Mouse (Mus musculus) intestine, embryonic 14.5 days (tissue): Measurements from ENCODE around the gene Olfr463. TPM values are rescaled to one million over a fixed set of nuclear protein-coding genes. Genes with fewer than 3 reads are reported as not detected.
"Not testable (repeated sequence)": the region's sequence is repeated elsewhere in the genome, so short reads cannot be mapped to it uniquely, and the experiment has no call there.

Source experiments
- ATAC-seq: fragments of 200-750 bp; cut with Nextera tagmentation; replicated peaks from 2 replicates; pipeline ENCODE4 v1.8.0; 2017; ENCODE audit warnings: low read depth, moderate number of reproducible peaks, moderate TSS enrichment, moderate library complexity; ENCODE audit not compliant: low FRiP score, low TSS enrichment
- DNase-seq: peaks from one replicate; pipeline ENCODE4 v3.0.0-alpha.2; 2018; ENCODE audit warnings: low spot score
- H3K27ac ChIP-seq: fragments of 300-500 bp; sonication (generic); 2 replicates; pipeline ENCODE4 v1.5.1; 2014; ENCODE audit warnings: low read depth, mild to moderate bottlenecking, control low read depth
- H3K27me3 ChIP-seq: fragments of 300-500 bp; sonication (generic); replicated peaks from 2 replicates; pipeline ENCODE4 v1.6.1; 2014; ENCODE audit warnings: low read length, control low read depth; ENCODE audit not compliant: control insufficient read depth, insufficient read depth
- H3K36me3 ChIP-seq: fragments of 300-500 bp; sonication (generic); 2 replicates; pipeline ENCODE4 v1.6.1; 2014; ENCODE audit warnings: low read length, control low read depth; ENCODE audit not compliant: control insufficient read depth, insufficient read depth
- H3K4me1 ChIP-seq: fragments of 300-500 bp; sonication (generic); replicated peaks from 2 replicates; pipeline ENCODE4 v1.6.1; 2014; ENCODE audit warnings: low read length, control low read depth, mixed read lengths; ENCODE audit not compliant: control insufficient read depth, insufficient read depth
- H3K4me2 ChIP-seq: fragments of 300-500 bp; sonication (generic); 2 replicates; pipeline ENCODE4 v1.6.1; 2014; ENCODE audit warnings: low read length
- H3K4me3 ChIP-seq: fragments of 300-500 bp; sonication (generic); 2 replicates; pipeline ENCODE4 v1.5.1; 2014; ENCODE audit warnings: low read depth, low read length, control low read depth, mixed read lengths
- H3K9ac ChIP-seq: fragments of 300-500 bp; sonication (generic); 2 replicates; pipeline ENCODE4 v1.6.1; 2014; ENCODE audit warnings: mild to moderate bottlenecking, low read length
- H3K9me3 ChIP-seq: fragments of 300-500 bp; sonication (generic); 2 replicates; pipeline ENCODE4 v1.6.1; 2016; ENCODE audit warnings: low read length, control low read depth; ENCODE audit not compliant: control insufficient read depth
- WGBS: fragments of 180-500 bp; shearing (Covaris S2); extraction: QIAGEN DNeasy Blood & Tissue Kit; methylation state at CpG from one replicate; pipeline ENCODE4 v1.1.7; 2014; 5-methylcytosine and 5-hydroxymethylcytosine counted together
- polyA plus RNA-seq: library from polyadenylated mRNA; unstranded; fragments of >200 nt; fragmentation: Nextera tagmentation; extraction: Ambion mirVana; gene quantifications from 2 replicates; pipeline ENCODE4 v1.2.1, GENCODE M21; 2014

The Olfr463 gene
- polyA plus RNA-seq, 1 experiment from 2014 or later = not detected

DNA sequence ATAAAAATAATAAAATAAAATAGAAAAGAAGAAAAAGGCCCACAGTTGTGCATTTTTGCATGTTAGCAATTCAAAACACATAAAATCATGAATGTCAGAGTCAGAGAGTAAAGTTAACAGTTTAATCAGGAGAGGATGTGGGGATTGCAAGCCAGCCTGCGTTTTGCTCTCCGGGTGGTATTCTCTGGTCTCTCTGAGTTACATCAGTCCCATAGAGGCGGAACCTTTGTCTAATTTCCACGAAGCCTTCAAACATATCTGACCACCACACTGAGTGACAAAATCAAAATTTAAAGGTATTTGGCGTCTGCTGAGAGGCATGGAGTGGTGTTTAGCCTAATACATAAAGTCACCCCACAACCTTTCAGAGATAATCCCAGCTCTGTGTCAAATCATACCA lies 12.3 kb downstream of the Olfr463 start:
- Histone ChIP-seq H3K36me3 (no peaks in the 10 kb centered on the region), H3K27me3 (no peaks in the 10 kb centered on the region), H3K9ac (no peak overlapping the region), H3K4me1 (no peaks in the 10 kb centered on the region), H3K9me3 (no peaks in the 10 kb centered on the region), H3K4me3 (no peak overlapping the region), H3K4me2 (no peak overlapping the region), H3K27ac (no peak overlapping the region)
- no peak for ATAC-seq
- DNase-seq = no peak
- WGBS = 74% methylated on average over 5 of the region's 5 CpGs

DNA sequence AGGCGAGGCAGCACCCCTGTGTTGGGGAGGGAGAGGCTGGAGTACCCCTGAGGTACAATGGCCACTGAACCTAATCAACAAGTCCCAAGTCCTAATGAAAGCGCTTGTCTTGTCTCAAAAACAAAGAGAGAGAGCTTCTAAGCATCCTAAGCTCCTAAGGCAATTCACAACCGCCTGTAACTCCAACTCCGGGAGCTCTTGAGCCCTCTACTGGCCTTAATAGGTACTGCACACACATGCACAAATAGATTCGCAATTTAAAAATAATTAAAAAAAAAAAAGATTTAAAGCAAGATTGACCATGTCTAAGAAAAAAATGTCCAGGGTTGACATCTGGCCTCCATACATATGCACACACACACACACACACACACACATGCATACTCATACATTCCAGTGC lies 13.7 kb downstream of the Olfr463 start:
- ATAC-seq = no peak
- H3K27me3 ChIP-seq = no peaks in the 10 kb centered on the region
- H3K4me2 ChIP-seq = no peak overlapping the region
- 44% methylated on average over 5 of the region's 5 CpGs for WGBS
- H3K4me1 ChIP-seq = no peaks in the 10 kb centered on the region
- DNase-seq = no peak
- H3K27ac ChIP-seq = no peak overlapping the region
- H3K9me3 ChIP-seq = no peaks in the 10 kb centered on the region
- no peak overlapping the region for H3K9ac ChIP-seq
- no peak overlapping the region for H3K4me3 ChIP-seq
- no peaks in the 10 kb centered on the region for H3K36me3 ChIP-seq

DNA sequence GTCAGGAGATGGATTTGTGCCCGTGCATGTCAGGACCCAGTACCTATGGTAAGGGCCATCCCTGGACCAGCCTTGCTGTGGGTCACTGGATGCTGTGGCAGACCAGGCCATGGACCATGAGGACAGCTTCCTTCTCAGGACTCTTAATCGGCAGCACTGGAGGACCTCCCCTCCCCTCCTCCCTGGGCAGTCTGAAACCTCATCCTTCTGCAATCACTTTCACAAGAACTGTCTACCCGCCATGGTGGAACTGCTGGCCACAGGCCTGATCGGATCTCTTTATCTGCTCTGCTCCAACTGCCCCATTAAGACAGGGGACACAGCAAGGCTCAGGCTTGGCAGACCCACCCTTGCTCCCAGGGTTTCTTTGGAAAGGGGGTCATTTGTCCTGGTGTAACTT lies 15.5 kb downstream of the Olfr463 start:
- Histone ChIP-seq H3K36me3 (no peaks in the 10 kb centered on the region), H3K4me3 (no peak overlapping the region), H3K27me3 (no peaks in the 10 kb centered on the region), H3K27ac (no peak overlapping the region), H3K4me2 (no peak overlapping the region), H3K4me1 (no peaks in the 10 kb centered on the region), H3K9me3 (no peaks in the 10 kb centered on the region), H3K9ac (no peak overlapping the region)
- DNase-seq (no peak), ATAC-seq (no peak)
- 72% methylated on average over 4 of the region's 4 CpGs for WGBS

DNA sequence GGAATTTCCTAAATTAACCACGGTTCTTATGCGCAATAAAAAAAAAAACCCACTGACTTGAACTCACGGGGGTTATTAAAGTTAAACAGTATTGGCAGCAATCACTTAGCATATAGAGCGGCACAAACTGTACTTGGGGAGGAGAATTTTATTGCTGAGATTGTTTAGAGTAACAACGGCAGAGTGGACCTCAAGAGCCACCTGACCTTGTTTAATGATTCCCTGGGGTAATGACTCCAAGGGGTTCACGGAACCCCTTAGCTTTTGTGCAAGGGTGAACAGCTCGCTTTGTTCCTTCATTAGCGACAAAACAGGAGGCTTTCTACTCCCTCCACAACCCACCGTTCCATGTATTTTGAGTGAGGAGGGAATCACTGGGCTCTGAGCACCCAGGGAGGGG lies 17.4 kb downstream of the Olfr463 start:
- WGBS = 51% methylated on average over 9 of the region's 9 CpGs
- Histone ChIP-seq H3K27ac (no peak overlapping the region), H3K4me1 (no peaks in the 10 kb centered on the region), H3K4me3 (no peak overlapping the region), H3K9ac (no peak overlapping the region), H3K27me3 (no peaks in the 10 kb centered on the region), H3K36me3 (no peaks in the 10 kb centered on the region), H3K4me2 (no peak overlapping the region), H3K9me3 (no peaks in the 10 kb centered on the region)
- ATAC-seq (no peak), DNase-seq (no peak)

DNA sequence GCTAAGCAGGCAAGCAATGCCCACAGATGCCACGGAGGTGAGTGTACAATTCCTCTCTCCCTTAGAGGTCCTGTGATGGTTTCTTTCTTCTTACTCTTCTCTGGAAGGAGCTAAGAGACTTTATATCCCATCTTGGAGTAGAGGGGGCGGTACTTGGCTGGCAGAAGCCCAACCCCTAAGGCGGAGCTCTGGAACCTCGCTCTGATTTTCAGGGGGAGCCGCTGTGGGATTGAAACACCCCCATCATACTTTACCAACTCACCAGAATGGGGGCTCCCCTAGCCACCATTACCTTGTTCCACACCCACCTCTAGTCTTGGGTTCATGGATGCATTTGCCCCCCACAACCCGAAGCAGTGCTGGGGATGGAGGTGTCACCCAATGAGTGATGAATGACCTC lies 21.8 kb downstream of the Olfr463 start, which contains the start of gene Epx:
TSS of gene Epx (minus strand) at position 101 of the 400 bp plus-strand sequence.
- 73% methylated on average over 6 of the region's 6 CpGs for WGBS
- DNase-seq (no peak), ATAC-seq (no peak)
- Histone ChIP-seq H3K4me3 (no peak within 1 kb of the TSS), H3K9ac (no peak within 1 kb of the TSS), H3K27me3 (no peaks in the 10 kb centered on the region), H3K4me1 (no peaks in the 10 kb centered on the region), H3K4me2 (no peak within 1 kb of the TSS), H3K27ac (no peak within 1 kb of the TSS), H3K9me3 (no peaks in the 10 kb centered on the region), H3K36me3 (no peaks in the 10 kb centered on the region)

DNA sequence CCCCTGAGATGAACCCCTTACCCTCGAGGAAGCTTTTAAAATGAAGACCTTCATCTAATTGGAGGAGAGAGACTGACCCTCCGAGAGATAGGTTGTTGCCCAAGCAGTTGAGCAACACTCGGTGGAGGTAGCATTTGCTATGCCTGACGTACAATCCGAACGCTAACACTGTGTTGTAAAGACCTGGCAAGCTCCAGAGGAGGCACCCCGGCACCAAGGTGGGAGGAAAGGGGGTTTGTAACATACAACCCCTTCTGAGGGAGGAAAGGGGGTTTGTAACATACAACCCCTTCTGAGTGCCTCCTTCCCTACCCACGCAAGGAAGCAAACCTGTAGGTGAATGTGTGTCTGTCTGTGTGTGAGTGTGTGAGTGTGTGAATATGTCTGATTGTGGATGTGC lies 25.4 kb downstream of the Olfr463 start:
- ATAC-seq = no peak
- no peaks in the 10 kb centered on the region for H3K27me3 ChIP-seq
- no peak overlapping the region for H3K27ac ChIP-seq
- no peaks in the 10 kb centered on the region for H3K4me1 ChIP-seq
- no peak overlapping the region for H3K4me2 ChIP-seq
- DNase-seq = no peak
- H3K9ac ChIP-seq = no peak overlapping the region
- H3K9me3 ChIP-seq = no peaks in the 10 kb centered on the region
- no peaks in the 10 kb centered on the region for H3K36me3 ChIP-seq
- 36% methylated on average over 8 of the region's 8 CpGs for WGBS
- H3K4me3 ChIP-seq = no peak overlapping the region

DNA sequence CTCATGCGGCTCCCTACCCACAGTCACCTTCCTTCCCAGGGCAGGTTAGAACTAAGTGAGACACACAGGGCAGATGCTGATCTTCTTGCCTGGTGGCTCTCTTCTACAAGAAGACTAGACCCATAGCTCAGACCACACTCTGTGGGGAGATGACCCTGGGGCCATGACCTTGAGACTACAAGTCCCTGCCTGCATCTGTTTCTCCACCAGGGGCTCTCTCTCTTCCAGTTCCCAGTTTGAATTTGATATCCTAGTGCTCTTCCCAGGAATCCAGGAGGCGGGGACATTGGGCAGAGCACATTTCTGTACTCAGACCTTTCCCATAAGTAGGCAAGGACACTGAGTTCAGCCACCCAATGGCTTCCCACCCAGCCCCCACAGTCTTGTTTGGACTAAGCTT lies 27.1 kb downstream of the Olfr463 start:
- H3K9me3 ChIP-seq = no peaks in the 10 kb centered on the region
- H3K27ac ChIP-seq = no peak overlapping the region
- DNase-seq = no peak
- no peak overlapping the region for H3K9ac ChIP-seq
- no peak for ATAC-seq
- 73% methylated on average over 2 of the region's 2 CpGs for WGBS
- H3K36me3 ChIP-seq = no peaks in the 10 kb centered on the region
- no peak overlapping the region for H3K4me3 ChIP-seq
- no peaks in the 10 kb centered on the region for H3K4me1 ChIP-seq
- H3K4me2 ChIP-seq = no peak overlapping the region
- H3K27me3 ChIP-seq = no peaks in the 10 kb centered on the region

DNA sequence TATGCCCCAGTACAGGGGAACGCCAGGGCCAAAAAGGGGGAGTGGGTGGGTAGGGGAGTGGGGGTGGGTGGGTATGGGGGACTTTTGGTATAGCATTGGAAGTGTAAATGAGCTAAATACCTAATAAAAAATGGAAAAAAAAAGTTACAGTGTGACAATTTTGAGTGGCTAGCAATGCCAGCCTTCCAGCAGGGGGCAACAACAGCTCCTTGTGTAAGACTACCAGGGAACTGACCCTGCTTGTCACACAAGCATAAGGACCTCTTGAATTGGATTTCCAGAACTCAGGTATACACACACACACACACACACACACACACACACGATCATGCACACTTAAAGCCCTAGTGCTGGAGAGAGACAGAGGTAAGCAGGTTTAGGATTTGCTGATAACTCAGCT lies 30.3 kb downstream of the Olfr463 start:
- H3K9me3 ChIP-seq, H3K4me3 ChIP-seq, ATAC-seq, H3K4me2 ChIP-seq, H3K4me1 ChIP-seq, H3K27me3 ChIP-seq, H3K9ac ChIP-seq, DNase-seq, H3K27ac ChIP-seq: not testable (repeated sequence)
- H3K36me3 ChIP-seq = peaks cover 15% of the 10 kb centered on the region
- WGBS = 84% methylated on average over 1 of the region's 2 CpGs

DNA sequence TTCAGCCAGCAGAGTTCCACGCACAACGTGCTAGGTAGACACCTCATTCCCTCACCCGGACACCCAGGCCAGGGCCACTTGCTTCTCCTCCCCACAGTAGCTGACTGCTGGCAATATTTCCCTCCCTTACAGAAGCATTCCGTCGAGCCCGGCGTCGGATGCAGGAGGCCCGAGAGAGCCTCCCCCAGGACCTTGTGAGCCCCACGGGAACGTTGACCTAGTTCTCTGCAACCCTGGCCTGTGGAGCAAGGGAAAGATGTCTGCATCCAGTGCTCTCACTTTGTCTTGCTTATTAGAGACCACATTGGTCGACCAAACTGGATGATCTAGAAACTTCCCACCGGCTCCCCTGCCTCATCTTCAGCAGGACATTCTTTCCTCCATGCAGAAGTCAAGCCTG lies 34.4 kb downstream of the Olfr463 start:
- ATAC-seq (no peak), DNase-seq (no peak)
- Histone ChIP-seq H3K27me3 (no peaks in the 10 kb centered on the region), H3K4me1 (no peaks in the 10 kb centered on the region), H3K36me3 (peaks cover 35% of the 10 kb centered on the region), H3K4me2 (no peak overlapping the region), H3K4me3 (no peak overlapping the region), H3K9ac (no peak overlapping the region), H3K27ac (no peak overlapping the region), H3K9me3 (no peaks in the 10 kb centered on the region)
- 90% methylated on average over 13 of the region's 13 CpGs for WGBS
